Mouse (Mus musculus) cerebellum, adult 11-12 months (tissue): ENCODE results near the gene Gpr141.

Source experiments
- DNase-seq: peaks from one replicate; pipeline ENCODE4 v3.0.0; 2022

The Gpr141 gene

DNA sequence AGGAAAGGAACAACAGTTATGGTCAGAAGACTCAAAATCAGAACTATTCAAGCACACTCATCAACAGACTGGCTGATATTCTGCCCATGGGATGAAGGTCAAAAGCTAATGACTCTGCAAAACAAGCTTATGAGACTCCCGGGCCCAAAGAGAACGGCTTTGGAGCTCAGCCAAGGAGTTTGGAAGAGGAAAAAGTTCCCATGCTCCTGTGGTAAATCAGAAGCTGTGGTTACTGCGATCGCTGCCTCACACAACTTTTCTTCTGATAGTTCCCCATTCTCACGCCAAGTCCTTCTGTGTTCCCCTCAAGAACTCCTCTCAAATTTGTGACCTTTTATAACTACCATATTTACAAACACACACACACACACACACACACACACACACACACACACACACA is 105.1 kb downstream of the Gpr141 start:
- DNase-seq: no peak

DNA sequence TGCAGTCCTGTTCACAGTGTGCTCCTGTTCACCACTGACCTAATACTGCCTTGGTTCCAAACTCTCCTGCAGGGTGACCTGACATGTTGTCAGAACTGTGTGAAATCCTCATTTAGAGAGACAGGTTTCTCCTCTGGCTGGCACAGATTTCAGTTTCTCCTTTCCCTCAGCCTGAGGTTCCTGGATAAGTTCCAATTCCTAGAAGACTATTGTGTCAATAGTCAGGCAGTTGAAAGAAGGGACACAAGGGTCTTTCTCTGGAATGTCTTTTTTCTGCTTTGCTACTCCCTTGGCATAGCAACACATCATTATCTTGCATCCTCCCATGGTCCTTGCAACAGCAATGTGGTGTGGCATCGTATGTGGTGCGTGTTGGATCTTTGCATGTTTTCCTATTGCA is 106.9 kb downstream of the Gpr141 start:
- no peak for DNase-seq

DNA sequence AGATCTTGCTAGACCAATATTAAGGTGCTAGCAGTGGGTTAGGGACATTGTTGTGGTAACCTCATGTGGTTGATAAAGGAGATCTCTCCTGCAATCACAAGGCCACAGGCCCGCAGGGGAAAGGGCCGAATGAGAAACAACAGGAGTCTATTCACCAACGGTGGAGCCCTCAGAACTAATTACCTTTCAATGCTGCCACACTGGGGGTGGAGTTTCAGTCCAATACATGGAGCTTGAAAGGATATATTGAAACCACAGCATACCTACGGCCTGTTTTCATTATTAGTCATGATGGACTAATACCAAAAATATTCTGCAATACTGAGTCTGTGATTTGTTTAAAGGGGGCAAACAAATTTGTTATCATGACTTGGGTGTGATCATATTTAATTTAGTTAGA is 120.3 kb downstream of the Gpr141 start:
- DNase-seq: no peak

DNA sequence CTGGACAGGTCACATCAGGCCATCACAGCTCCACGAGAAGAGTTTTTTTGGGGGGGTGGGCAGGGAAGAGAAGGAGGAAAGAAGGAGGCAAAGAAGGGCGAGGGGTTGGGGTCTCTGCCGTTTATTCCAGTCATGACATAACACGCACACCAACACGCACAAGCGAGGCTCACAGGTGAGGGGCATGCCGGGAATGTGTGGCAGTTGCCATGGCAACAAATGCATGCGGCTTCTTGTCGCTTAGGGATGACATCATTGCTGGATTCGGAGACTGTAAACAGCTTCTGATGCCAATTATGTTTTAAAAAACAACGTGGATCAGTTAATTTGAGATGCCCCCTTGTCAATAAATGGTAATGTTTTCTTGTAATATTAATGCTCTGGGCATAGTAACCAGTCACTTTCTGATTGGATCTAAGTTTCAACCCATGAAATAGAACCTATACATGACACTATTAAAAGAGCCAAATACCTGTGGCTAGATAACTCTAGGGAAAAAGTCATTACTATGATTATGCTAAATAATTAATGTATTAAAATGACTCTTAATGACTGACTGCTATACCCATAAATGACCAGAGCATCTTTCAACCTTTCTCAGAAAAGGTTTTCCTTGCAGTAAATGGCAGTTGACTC is 122.5 kb downstream of the Gpr141 start:
- peak; percentile 24 for DNase-seq

DNA sequence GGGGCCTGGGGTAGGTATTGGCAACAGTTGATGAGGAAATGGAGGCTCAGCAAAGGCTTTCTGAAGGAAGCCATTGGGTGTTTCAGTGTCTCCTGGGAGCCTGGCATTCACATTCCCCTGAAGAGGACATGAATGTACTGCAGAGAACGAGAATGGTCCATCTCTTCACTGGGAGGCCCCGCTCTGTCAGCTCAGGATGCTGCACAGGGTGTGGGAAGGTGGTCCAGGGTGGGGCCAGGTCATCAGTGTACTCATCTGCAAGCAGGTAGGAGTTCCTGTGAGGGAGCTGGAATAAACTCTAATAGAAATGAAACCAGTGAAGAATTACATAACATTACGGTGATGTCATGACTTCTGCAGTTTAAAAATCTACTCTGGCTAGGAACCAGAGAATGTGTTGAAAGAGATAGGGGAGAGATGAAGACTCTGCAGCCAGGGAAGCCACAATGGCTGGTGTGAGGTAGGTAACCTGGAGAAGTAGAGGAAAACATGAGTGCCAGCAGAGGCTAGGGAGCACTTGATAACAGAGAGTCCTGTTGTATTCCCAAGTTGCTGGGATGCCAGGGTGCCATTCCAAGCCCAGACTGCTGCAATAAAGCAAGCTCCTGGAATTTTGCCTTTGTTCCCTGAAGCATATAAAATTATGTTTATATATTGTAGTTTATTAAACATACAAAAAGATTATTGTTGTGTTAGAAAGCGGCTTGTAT is 123.2 kb downstream of the Gpr141 start:
- no peak for DNase-seq
